Mouse (Mus musculus): ENCODE data around the gene H2-Q6.
"Not testable (repeated sequence)": the region's sequence is repeated elsewhere in the genome, so short reads cannot be mapped to it uniquely, and the experiment has no call there.

DNA sequence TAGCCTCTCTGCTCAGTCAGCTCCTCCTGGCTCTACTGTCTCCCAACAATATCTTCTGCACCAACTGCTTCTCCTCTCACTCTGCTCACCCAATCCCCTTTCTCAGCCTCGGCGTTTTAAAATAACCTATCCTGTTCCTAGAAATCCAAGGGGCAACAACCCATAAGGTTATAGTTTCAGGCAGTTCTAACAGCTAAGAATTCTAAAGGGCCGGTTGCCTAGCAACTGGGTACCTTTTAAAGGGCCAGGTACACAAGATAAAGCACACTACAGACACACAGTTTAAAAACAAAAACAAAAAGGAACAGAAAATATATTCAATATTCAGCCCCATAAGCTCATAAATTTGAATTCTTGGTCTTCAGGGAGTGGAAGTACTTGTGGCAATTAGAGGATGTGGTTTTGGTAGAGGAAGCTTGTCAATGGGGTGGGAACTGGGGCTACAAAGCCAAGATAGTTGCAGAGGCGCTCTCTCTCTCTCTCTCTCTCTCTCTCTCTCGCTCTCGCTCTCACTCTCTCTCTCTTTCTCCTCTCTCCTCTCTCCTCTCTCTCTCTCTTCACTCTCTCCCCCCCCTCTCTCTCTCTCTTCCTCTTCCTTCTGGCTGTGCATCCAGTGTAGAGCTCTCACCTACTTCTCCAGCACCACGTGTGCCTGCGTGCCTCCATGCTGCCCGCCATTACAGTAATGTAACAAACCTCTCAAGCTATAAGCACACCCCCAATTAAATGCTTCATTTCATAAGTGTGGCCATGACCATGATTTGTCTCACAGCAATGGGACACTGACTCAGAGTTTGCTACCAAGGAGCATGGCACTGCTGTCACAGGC, 36.1 kb downstream of the H2-Q6 start:
- not testable (repeated sequence) for TF ChIP-seq CTCF (IDR thresholded peaks at IDR 0.05; ENCODE audit: borderline replicate concordance, extremely low read depth, insufficient read depth, insufficient read length); POLR2A (IDR thresholded peaks at IDR 0.05; ENCODE audit: borderline replicate concordance, extremely low read depth, insufficient read depth, insufficient read length, poor library complexity, severe bottlenecking)

All from brain, embryonic 14.5 days (tissue).